29 mouse cellular contexts compared by ENCODE assay signal in genomic region chr4:104985960-104986632, GRCm38 (mm10).
DNase-seq lines count a peak whose midpoint lies in the region; ATAC-seq lines count a peak whose summit lies in the region.
"Had no signal": no experiment of that assay in that cellular context is flagged by ENCODE, and none has a peak within 500 bp of the region (broad histone marks: within the 10 kb centered on the region; RNA-seq: fewer than 3 reads in every experiment).

No protein-coding gene starts in this region.

- no peak overlapping the region for H3K4me3 ChIP-seq in kidney, embryonic 14.5 days (ENCODE audit: low read length)
- H3K4me3 ChIP-seq in kidney, embryonic 16.5 days (ENCODE audit: low read length), result no peak overlapping the region
- H3K4me3 ChIP-seq in heart, embryonic 10.5 days, result no peak overlapping the region
- H3K4me3 ChIP-seq: embryonic facial prominence, embryonic 12.5 days; forebrain, embryonic 12.5 days; heart, adult 2 months; heart, embryonic 13.5 days; hindbrain, embryonic 15.5 days; liver, embryonic 15.5 days; megakaryocyte, embryonic 14.5 days; midbrain, embryonic 12.5 days; myocyte; neural tube, embryonic 12.5 days; stomach, embryonic 15.5 days had no signal

- no peaks in the 10 kb centered on the region for H3K9me3 ChIP-seq in kidney, embryonic 14.5 days (ENCODE audit: control insufficient read depth, low read length)
- H3K9me3 ChIP-seq in kidney, embryonic 16.5 days (ENCODE audit: low read length), result no peaks in the 10 kb centered on the region
- H3K9me3 ChIP-seq in heart, embryonic 10.5 days, result no peaks in the 10 kb centered on the region
- H3K9me3 ChIP-seq: embryonic facial prominence, embryonic 12.5 days; forebrain, embryonic 12.5 days; heart, embryonic 13.5 days; hindbrain, embryonic 15.5 days; liver, embryonic 15.5 days; megakaryocyte, embryonic 14.5 days; midbrain, embryonic 12.5 days; neural tube, embryonic 12.5 days; stomach, embryonic 15.5 days had no signal

- H3K27me3 ChIP-seq in kidney, embryonic 14.5 days (ENCODE audit: control insufficient read depth, insufficient read depth, low read length), result no peaks in the 10 kb centered on the region
- H3K27me3 ChIP-seq in kidney, embryonic 16.5 days (ENCODE audit: insufficient read depth, low read length), result no peaks in the 10 kb centered on the region
- no peaks in the 10 kb centered on the region for H3K27me3 ChIP-seq in heart, embryonic 10.5 days (ENCODE audit: insufficient read depth, poor library complexity, severe bottlenecking)
- H3K27me3 ChIP-seq: embryonic facial prominence, embryonic 12.5 days; forebrain, embryonic 12.5 days; heart, embryonic 13.5 days; hindbrain, embryonic 15.5 days; liver, embryonic 15.5 days; megakaryocyte, embryonic 14.5 days; midbrain, embryonic 12.5 days; neural tube, embryonic 12.5 days; stomach, embryonic 15.5 days had no signal

- no peak overlapping the region for H3K4me2 ChIP-seq in kidney, embryonic 14.5 days (replicated peaks; ENCODE audit: low read depth, low read length)
- H3K4me2 ChIP-seq in kidney, embryonic 16.5 days (replicated peaks; ENCODE audit: low read depth, low read length), result no peak overlapping the region
- H3K4me2 ChIP-seq: embryonic facial prominence, embryonic 12.5 days; forebrain, embryonic 12.5 days; heart, embryonic 13.5 days; hindbrain, embryonic 15.5 days; liver, embryonic 15.5 days; midbrain, embryonic 12.5 days; neural tube, embryonic 12.5 days; stomach, embryonic 15.5 days had no signal

- no peak for ATAC-seq in kidney, embryonic 14.5 days (ENCODE audit: low FRiP score, low TSS enrichment)
- ATAC-seq in kidney, embryonic 16.5 days (ENCODE audit: low FRiP score, low TSS enrichment), result peak; percentile 87
- ATAC-seq: forebrain, postnatal 0 days; inflammation-experienced regulatory T-cells, adult 6 months had no signal

- no peak overlapping the region for H3K27ac ChIP-seq in kidney, embryonic 14.5 days (ENCODE audit: low read depth, low read length)
- peak overlapping the region; percentile 30 for H3K27ac ChIP-seq in kidney, embryonic 16.5 days (ENCODE audit: low read length)
- H3K27ac ChIP-seq in heart, embryonic 10.5 days, result no peak overlapping the region
- H3K27ac ChIP-seq: embryonic facial prominence, embryonic 12.5 days; forebrain, embryonic 12.5 days; heart, adult 2 months; heart, embryonic 13.5 days; hindbrain, embryonic 15.5 days; liver, embryonic 15.5 days; midbrain, embryonic 12.5 days; neural tube, embryonic 12.5 days; stomach, embryonic 15.5 days had no signal

- no peaks in the 10 kb centered on the region for H3K4me1 ChIP-seq in kidney, embryonic 14.5 days (ENCODE audit: control insufficient read depth, insufficient read depth, low read length)
- H3K4me1 ChIP-seq in kidney, embryonic 16.5 days (ENCODE audit: insufficient read depth, low read length), result 0 out of 2 replicates have a peak, but pooled peaks cover 7% of the 10 kb centered on the region
- H3K4me1 ChIP-seq in heart, embryonic 10.5 days, result no peaks in the 10 kb centered on the region
- H3K4me1 ChIP-seq: embryonic facial prominence, embryonic 12.5 days; forebrain, embryonic 12.5 days; heart, embryonic 13.5 days; hindbrain, embryonic 15.5 days; liver, embryonic 15.5 days; megakaryocyte, embryonic 14.5 days; midbrain, embryonic 12.5 days; neural tube, embryonic 12.5 days; stomach, embryonic 15.5 days had no signal

- peak; percentile 67 for DNase-seq in kidney, adult 11 months
- peak; percentile 42 for DNase-seq in kidney, adult 18-20 months
- peak; percentile 60 to 73 for DNase-seq in kidney, postnatal 36 days
- DNase-seq in urinary bladder, postnatal 10 days (ENCODE audit: low spot score), result no peak
- no peak for DNase-seq in right cerebral cortex, postnatal 36 days (ENCODE audit: low spot score in 2 of 2)
- no peak for DNase-seq in heart, embryonic 10.5 days (ENCODE audit: low spot score)
- DNase-seq: adrenal gland, postnatal 14 days; cerebellum, adult 11-12 months; cerebellum, adult 9-11 months; embryo, embryonic 11 days; forebrain, postnatal 0 days; heart, adult 2 months; heart, postnatal 10 days; layer of hippocampus, postnatal 36 days; lung, postnatal 4 days; right cerebral cortex, adult 18-20 months had no signal

- H3K9ac ChIP-seq in kidney, embryonic 14.5 days (ENCODE audit: low read depth, low read length), result no peak overlapping the region
- no peak overlapping the region for H3K9ac ChIP-seq in kidney, embryonic 16.5 days (replicated peaks; ENCODE audit: low read length)
- H3K9ac ChIP-seq: embryonic facial prominence, embryonic 12.5 days; forebrain, embryonic 12.5 days; forebrain, postnatal 0 days; heart, embryonic 13.5 days; hindbrain, embryonic 15.5 days; liver, embryonic 15.5 days; midbrain, embryonic 12.5 days; neural tube, embryonic 12.5 days; stomach, embryonic 15.5 days had no signal

- WGBS in kidney, embryonic 14.5 days, result 61% methylated on average over 5 of the region's 5 CpGs
- 56% methylated on average over 5 of the region's 5 CpGs for WGBS in kidney, embryonic 16.5 days
- WGBS in heart, embryonic 10.5 days, result 83% methylated on average over 5 of the region's 5 CpGs

- no peaks in the 10 kb centered on the region for H3K36me3 ChIP-seq in kidney, embryonic 14.5 days (ENCODE audit: control insufficient read depth, insufficient read depth, low read length)
- H3K36me3 ChIP-seq in kidney, embryonic 16.5 days (ENCODE audit: insufficient read depth, low read length), result no peaks in the 10 kb centered on the region
- H3K36me3 ChIP-seq in heart, embryonic 10.5 days, result no peaks in the 10 kb centered on the region
- H3K36me3 ChIP-seq: embryonic facial prominence, embryonic 12.5 days; forebrain, embryonic 12.5 days; heart, embryonic 13.5 days; hindbrain, embryonic 15.5 days; liver, embryonic 15.5 days; midbrain, embryonic 12.5 days; neural tube, embryonic 12.5 days; stomach, embryonic 15.5 days had no signal

Comparison
In these comparisons a context has a peak if more than half of its experiments do, and no peak if none do; other contexts are left out.
1. DNase-seq: peak in kidney, adult 11 months (single experiment), kidney, adult 18-20 months (single experiment) and kidney, postnatal 36 days (2 of 2); none in urinary bladder, postnatal 10 days (single experiment), right cerebral cortex, postnatal 36 days (0 of 2) and heart, embryonic 10.5 days (single experiment).